Mouse (Mus musculus): Measurements from ENCODE around the gene Pcif1.
"Not testable (repeated sequence)": the region's sequence is repeated elsewhere in the genome, so short reads cannot be mapped to it uniquely, and the experiment has no call there.

Pcif1 gene

GRCm38 (mm10) chr2:164879228-164879567 lies at the start of gene Pcif1:
Pcif1 (plus strand) TSS chr2:164879304.
- ATAC-seq (ENCODE audit: insufficient number of reproducible peaks, low FRiP score, low TSS enrichment): peak; percentile 54; the same call in 1 of the 2 replicates

- no peak for ATAC-seq (ENCODE audit: insufficient number of reproducible peaks, low FRiP score, low TSS enrichment)
Measured at GRCm38 (mm10) chr2:164831029-164831428, 48.1 kb upstream of the Pcif1 start.

GRCm38 (mm10) chr2:164832032-164832747 lies 46.9 kb upstream of the Pcif1 start:
- no peak for ATAC-seq (ENCODE audit: insufficient number of reproducible peaks, low FRiP score, low TSS enrichment)

GRCm38 (mm10) chr2:164832748-164833301 lies 46.3 kb upstream of the Pcif1 start, which contains the start of gene Ctsa:
Ctsa (plus strand) TSS chr2:164832873.
- peak; percentile 45 for ATAC-seq (ENCODE audit: insufficient number of reproducible peaks, low FRiP score, low TSS enrichment)

- peak; percentile 57; the same call in 1 of the 2 replicates for ATAC-seq (ENCODE audit: insufficient number of reproducible peaks, low FRiP score, low TSS enrichment)
Measured at GRCm38 (mm10) chr2:164833314-164833959, 45.7 kb upstream of the Pcif1 start, which contains the start of gene Neurl2. Neurl2 (minus strand) TSS chr2:164833456.

- no peak for ATAC-seq (ENCODE audit: insufficient number of reproducible peaks, low FRiP score, low TSS enrichment)
Measured at GRCm38 (mm10) chr2:164834531-164834930, 44.6 kb upstream of the Pcif1 start.

GRCm38 (mm10) chr2:164835164-164835563 lies 43.9 kb upstream of the Pcif1 start:
- ATAC-seq (ENCODE audit: insufficient number of reproducible peaks, low FRiP score, low TSS enrichment): no peak

- no peak for ATAC-seq (ENCODE audit: insufficient number of reproducible peaks, low FRiP score, low TSS enrichment)
Measured at GRCm38 (mm10) chr2:164845782-164846181, 33.3 kb upstream of the Pcif1 start.

GRCm38 (mm10) chr2:164850061-164850460 lies 29.0 kb upstream of the Pcif1 start:
- no peak for ATAC-seq (ENCODE audit: insufficient number of reproducible peaks, low FRiP score, low TSS enrichment)

- ATAC-seq (ENCODE audit: insufficient number of reproducible peaks, low FRiP score, low TSS enrichment): not testable (repeated sequence)
Measured at GRCm38 (mm10) chr2:164855572-164855971, 23.5 kb upstream of the Pcif1 start.

- ATAC-seq (ENCODE audit: insufficient number of reproducible peaks, low FRiP score, low TSS enrichment): 0 out of 2 replicates have a peak, but pooled peaks have one; percentile 26
Measured at GRCm38 (mm10) chr2:164856309-164857100, 22.6 kb upstream of the Pcif1 start.

GRCm38 (mm10) chr2:164857101-164857821 lies 21.8 kb upstream of the Pcif1 start, which contains the start of gene Pltp:
Pltp (minus strand) TSS chr2:164857711.
- ATAC-seq (ENCODE audit: insufficient number of reproducible peaks, low FRiP score, low TSS enrichment): no peak

GRCm38 (mm10) chr2:164857842-164858553 lies 21.1 kb upstream of the Pcif1 start:
- ATAC-seq (ENCODE audit: insufficient number of reproducible peaks, low FRiP score, low TSS enrichment): no peak

- no peak for ATAC-seq (ENCODE audit: insufficient number of reproducible peaks, low FRiP score, low TSS enrichment)
Measured at GRCm38 (mm10) chr2:164859155-164859554, 19.9 kb upstream of the Pcif1 start.

GRCm38 (mm10) chr2:164859640-164860432 lies 19.3 kb upstream of the Pcif1 start:
- ATAC-seq (ENCODE audit: insufficient number of reproducible peaks, low FRiP score, low TSS enrichment): no peak

- ATAC-seq (ENCODE audit: insufficient number of reproducible peaks, low FRiP score, low TSS enrichment): no peak
Measured at GRCm38 (mm10) chr2:164861094-164861493, 18.0 kb upstream of the Pcif1 start.

- no peak for ATAC-seq (ENCODE audit: insufficient number of reproducible peaks, low FRiP score, low TSS enrichment)
Measured at GRCm38 (mm10) chr2:164862179-164862861, 16.8 kb upstream of the Pcif1 start.

GRCm38 (mm10) chr2:164863411-164863810 lies 15.7 kb upstream of the Pcif1 start:
- not testable (repeated sequence) for ATAC-seq (ENCODE audit: insufficient number of reproducible peaks, low FRiP score, low TSS enrichment)
